17 mouse cellular contexts compared by ENCODE assay signal in genomic region chr12:89290736-89291574, GRCm38 (mm10).
DNase-seq lines count a peak whose midpoint lies in the region; ATAC-seq lines count a peak whose summit lies in the region.
"Had no signal": no experiment of that assay in that cellular context is flagged by ENCODE, and none has a peak within 500 bp of the region (broad histone marks: within the 10 kb centered on the region; RNA-seq: fewer than 3 reads in every experiment).

No protein-coding gene starts in this region.

- peak; percentile 55; the same call in 1 of the 2 replicates for ATAC-seq in forebrain, embryonic 12.5 days (ENCODE audit: low FRiP score)
- 0 out of 2 replicates have a peak, but pooled peaks have one; percentile 36 for ATAC-seq in common myeloid progenitor, adult 5-6 weeks (replicated peaks; ENCODE audit: low read depth, poor library complexity, severe bottlenecking)
- ATAC-seq in hindbrain, embryonic 16.5 days = peak; percentile 73
- ATAC-seq: Patski had no signal

- no peak overlapping the region for H3K4me3 ChIP-seq in forebrain, embryonic 12.5 days (replicated peaks)
- no peak overlapping the region for H3K4me3 ChIP-seq in forebrain, embryonic 10.5 days
- no peak overlapping the region for H3K4me3 ChIP-seq in hindbrain, embryonic 16.5 days (ENCODE audit: low read length)
- H3K4me3 ChIP-seq: limb, embryonic 13.5 days; megakaryocyte, embryonic 14.5 days; neural tube, embryonic 15.5 days had no signal

- H3K4me1 ChIP-seq in forebrain, embryonic 12.5 days = peaks cover 23% of the 10 kb centered on the region
- H3K4me1 ChIP-seq in forebrain, embryonic 10.5 days = peaks cover 20% of the 10 kb centered on the region
- peaks cover 9% of the 10 kb centered on the region for H3K4me1 ChIP-seq in hindbrain, embryonic 16.5 days (ENCODE audit: control insufficient read depth, insufficient read depth, low read depth, low read length)
- H3K4me1 ChIP-seq: megakaryocyte, embryonic 14.5 days had no signal

- no peak overlapping the region; the same call in 1 of the 2 replicates for H3K27ac ChIP-seq in forebrain, embryonic 12.5 days
- no peak overlapping the region for H3K27ac ChIP-seq in forebrain, embryonic 10.5 days
- no peak overlapping the region for H3K27ac ChIP-seq in hindbrain, embryonic 16.5 days (ENCODE audit: low read depth, low read length)
- H3K27ac ChIP-seq: limb, embryonic 13.5 days; neural tube, embryonic 15.5 days had no signal

- no peaks in the 10 kb centered on the region for H3K27me3 ChIP-seq in forebrain, embryonic 12.5 days
- H3K27me3 ChIP-seq in forebrain, embryonic 10.5 days (ENCODE audit: poor library complexity, severe bottlenecking) = no peaks in the 10 kb centered on the region
- no peaks in the 10 kb centered on the region for H3K27me3 ChIP-seq in hindbrain, embryonic 16.5 days (replicated peaks; ENCODE audit: control insufficient read depth, insufficient read depth, low read length)
- H3K27me3 ChIP-seq: limb, embryonic 13.5 days; megakaryocyte, embryonic 14.5 days; neural tube, embryonic 15.5 days; Patski had no signal

- H3K36me3 ChIP-seq in forebrain, embryonic 12.5 days (replicated peaks) = no peaks in the 10 kb centered on the region
- H3K36me3 ChIP-seq in forebrain, embryonic 10.5 days (replicated peaks) = no peaks in the 10 kb centered on the region
- H3K36me3 ChIP-seq in hindbrain, embryonic 16.5 days (ENCODE audit: control insufficient read depth, insufficient read depth, low read length) = no peaks in the 10 kb centered on the region
- H3K36me3 ChIP-seq: limb, embryonic 13.5 days; neural tube, embryonic 15.5 days had no signal

- no peaks in the 10 kb centered on the region for H3K9me3 ChIP-seq in forebrain, embryonic 12.5 days
- H3K9me3 ChIP-seq in forebrain, embryonic 10.5 days = no peaks in the 10 kb centered on the region
- H3K9me3 ChIP-seq in hindbrain, embryonic 16.5 days (ENCODE audit: control insufficient read depth, low read length) = no peaks in the 10 kb centered on the region
- H3K9me3 ChIP-seq: limb, embryonic 13.5 days; megakaryocyte, embryonic 14.5 days; neural tube, embryonic 15.5 days had no signal

- DNase-seq in forebrain, embryonic 10.5 days (ENCODE audit: extremely low spot score, low spot score) = no peak
- DNase-seq in 416B (ENCODE audit: low read depth) = peak; percentile 39
- no peak for DNase-seq in right cerebral cortex, adult 2 months (ENCODE audit: low spot score in 2 of 2)
- DNase-seq in ovary, adult 18-20 months (ENCODE audit: low spot score) = no peak
- no peak for DNase-seq in cerebellum, postnatal 14 days
- DNase-seq: cerebellum, postnatal 36 days; heart, adult 11 months; heart, postnatal 4 days; spleen, adult 18-20 months; thymus, postnatal 25 days had no signal

- H3K4me2 ChIP-seq in forebrain, embryonic 12.5 days = no peak overlapping the region
- no peak overlapping the region for H3K4me2 ChIP-seq in hindbrain, embryonic 16.5 days (ENCODE audit: low read length)
- H3K4me2 ChIP-seq: limb, embryonic 13.5 days; neural tube, embryonic 15.5 days had no signal

- H3K9ac ChIP-seq in forebrain, embryonic 12.5 days = no peak overlapping the region
- H3K9ac ChIP-seq in hindbrain, embryonic 16.5 days (ENCODE audit: low read depth, low read length) = no peak overlapping the region
- H3K9ac ChIP-seq: limb, embryonic 13.5 days; neural tube, embryonic 15.5 days had no signal

- WGBS in forebrain, embryonic 12.5 days = 22% methylated on average over 4 of the region's 4 CpGs
- 49% methylated on average over 4 of the region's 4 CpGs for WGBS in forebrain, embryonic 10.5 days
- 32% methylated on average over 4 of the region's 4 CpGs for WGBS in hindbrain, embryonic 16.5 days
